Mouse (Mus musculus) limb, embryonic 10.5 days (tissue): ENCODE measurements around the gene Ctdnep1. TPM values are rescaled to one million over a fixed set of nuclear protein-coding genes. Genes with fewer than 3 reads are reported as not detected.

ENCODE experiments used
- DNase-seq: peaks from one replicate; pipeline ENCODE4 v3.0.0-alpha.2; 2017; ENCODE audit warnings: low spot score
- H3K27ac ChIP-seq: fragments of 300-500 bp; sonication (generic); 2 replicates; pipeline ENCODE4 v1.5.1; 2016; ENCODE audit warnings: mild to moderate bottlenecking
- H3K27me3 ChIP-seq: fragments of 300-500 bp; sonication (generic); 2 replicates; pipeline ENCODE4 v1.6.1; 2016; ENCODE audit warnings: low read depth, mild to moderate bottlenecking; ENCODE audit not compliant: poor library complexity, severe bottlenecking
- H3K36me3 ChIP-seq: fragments of 300-500 bp; sonication (generic); 2 replicates; pipeline ENCODE4 v1.6.1; 2016; ENCODE audit warnings: mild to moderate bottlenecking, moderate library complexity
- H3K4me1 ChIP-seq: fragments of 300-500 bp; sonication (generic); 2 replicates; pipeline ENCODE4 v1.6.1; 2016
- H3K4me3 ChIP-seq: fragments of 300-500 bp; sonication (generic); 2 replicates; pipeline ENCODE4 v1.5.1; 2016; ENCODE audit warnings: mild to moderate bottlenecking, moderate library complexity
- H3K9me3 ChIP-seq: fragments of 300-500 bp; sonication (generic); replicated peaks from 2 replicates; pipeline ENCODE4 v1.6.1; 2016; ENCODE audit warnings: mild to moderate bottlenecking
- WGBS: fragments of 180-500 bp; shearing (Covaris S2); methylation state at CpG from one replicate; pipeline ENCODE4 v1.1.7; 2016; 5-methylcytosine and 5-hydroxymethylcytosine counted together
- polyA plus RNA-seq: library from polyadenylated mRNA; unstranded; fragments of >200 nt; fragmentation: Nextera tagmentation; extraction: Ambion mirVana; gene quantifications from 2 replicates; pipeline ENCODE4 v1.2.1, GENCODE M21; 2016

Gene Ctdnep1
- polyA plus RNA-seq, 1 experiment from 2014 or later = 24.8 TPM

DNA sequence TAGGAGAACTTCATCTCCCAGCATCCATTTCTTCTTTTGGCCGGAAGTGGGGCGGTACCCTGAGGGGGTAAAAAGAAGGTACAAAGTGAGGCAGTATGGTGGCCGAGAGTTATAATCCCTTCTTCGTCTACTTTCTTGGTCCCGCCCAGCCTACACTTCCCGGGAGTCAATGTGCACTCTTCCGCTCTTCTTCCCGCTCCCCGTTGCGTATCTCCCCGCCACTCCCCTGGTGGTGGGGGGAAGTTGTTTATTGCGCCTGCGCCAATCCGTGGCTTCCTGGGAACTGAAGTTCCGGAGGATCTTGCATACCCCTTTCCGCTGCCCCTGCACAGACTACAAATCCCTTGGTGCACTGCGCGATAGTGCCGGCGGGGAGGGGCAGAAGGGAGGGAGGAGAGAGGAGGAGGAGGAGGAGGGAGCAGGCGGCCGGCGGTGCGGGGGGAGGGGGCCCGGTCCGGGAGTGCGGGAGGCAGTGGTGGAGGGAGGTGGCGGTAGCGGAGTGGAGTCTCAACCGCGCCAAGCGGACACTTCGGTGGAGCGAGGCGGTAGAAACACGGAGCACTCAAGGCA lies 14.5 kb downstream of the Ctdnep1 start, which contains the start of gene Phf23:
Phf23 (plus strand) TSS at position 387 of the 570 bp plus-strand sequence.
- H3K4me1 ChIP-seq = peaks cover 35% of the 10 kb centered on the region
- H3K27ac ChIP-seq = peak within 1 kb of the TSS; percentile 98
- peak; percentile 97 for DNase-seq
- WGBS = 2% methylated on average over 36 of the region's 36 CpGs
- no peaks in the 10 kb centered on the region for H3K27me3 ChIP-seq
- peaks cover 49% of the 10 kb centered on the region for H3K36me3 ChIP-seq
- peak within 1 kb of the TSS; percentile 98 for H3K4me3 ChIP-seq
- H3K9me3 ChIP-seq = no peaks in the 10 kb centered on the region

DNA sequence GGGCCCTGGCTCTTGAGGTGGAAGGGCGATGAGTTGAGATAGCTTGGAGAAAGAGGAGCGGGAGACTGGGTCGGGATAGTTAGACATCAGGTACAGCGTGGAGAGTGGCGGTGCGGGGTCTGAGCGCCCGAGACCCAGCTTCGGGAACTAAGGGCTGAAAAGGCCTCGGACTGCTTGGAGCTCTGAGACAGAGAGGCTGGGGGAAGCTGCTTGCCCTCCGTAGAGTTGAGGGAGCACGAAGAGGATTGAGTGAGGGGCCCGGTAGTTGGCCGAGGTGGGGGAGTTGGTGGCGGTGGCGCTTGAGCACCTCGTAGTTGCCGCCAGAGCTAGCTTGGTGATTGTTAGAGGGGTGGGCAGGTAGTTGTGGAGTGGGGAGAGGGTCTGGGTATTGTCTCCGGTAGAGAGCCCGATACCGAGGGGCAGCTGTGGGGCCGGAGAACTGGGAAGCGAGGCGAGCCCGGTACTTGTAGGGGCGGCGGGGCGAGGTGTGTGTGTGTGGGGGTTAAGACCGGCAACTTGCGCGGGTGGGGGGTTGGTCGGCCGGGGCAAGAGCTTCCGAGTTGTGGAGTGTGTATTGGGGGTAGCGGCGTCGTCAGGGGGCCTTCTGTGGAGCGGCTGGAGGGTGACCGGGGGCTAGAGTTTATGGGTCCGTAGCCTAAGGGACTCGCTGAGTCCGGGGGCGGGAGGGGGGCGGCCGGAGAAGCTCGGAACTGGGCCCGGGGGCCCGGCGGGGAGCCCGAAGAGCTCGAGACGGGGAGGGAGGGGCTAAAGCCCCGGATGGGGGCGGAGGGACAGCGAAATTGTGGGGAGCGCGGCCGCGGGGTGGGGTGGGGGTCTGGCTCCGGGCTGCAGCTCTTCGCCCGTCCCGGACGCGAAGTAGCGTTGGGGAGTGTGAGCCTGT lies 15.5 kb downstream of the Ctdnep1 start:
- peak overlapping the region; percentile 98 for H3K4me3 ChIP-seq
- peaks cover 49% of the 10 kb centered on the region for H3K36me3 ChIP-seq
- under 1% methylated on average over 64 of the region's 66 CpGs for WGBS
- H3K9me3 ChIP-seq = no peaks in the 10 kb centered on the region
- H3K27me3 ChIP-seq = no peaks in the 10 kb centered on the region
- DNase-seq = peak; percentile 65
- H3K27ac ChIP-seq = peak overlapping the region; percentile 98
- H3K4me1 ChIP-seq = peaks cover 38% of the 10 kb centered on the region

DNA sequence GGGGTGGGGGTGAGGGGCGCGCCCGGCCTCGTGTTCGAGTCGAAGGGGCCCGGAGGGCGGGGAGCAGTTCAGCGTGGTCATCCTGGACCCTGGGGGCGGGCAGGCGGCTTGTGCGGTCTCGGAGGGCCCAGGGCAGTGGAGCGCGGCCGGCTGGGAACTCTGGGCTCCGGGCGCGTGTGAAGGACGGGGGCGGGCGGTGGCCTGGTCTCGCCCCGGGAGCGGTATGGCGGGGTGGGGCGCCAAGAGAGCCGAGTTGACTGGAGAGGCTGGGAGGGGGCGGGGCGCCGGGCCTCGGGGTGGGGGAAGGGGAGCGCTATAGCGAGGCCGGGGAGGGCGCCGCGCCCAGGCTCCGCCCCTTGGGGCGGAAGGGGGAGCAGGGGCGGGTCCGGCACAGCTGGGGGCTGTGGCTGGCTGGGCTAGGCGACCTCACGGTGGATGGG lies 16.1 kb downstream of the Ctdnep1 start:
- H3K4me1 ChIP-seq = peaks cover 44% of the 10 kb centered on the region
- H3K27me3 ChIP-seq = no peaks in the 10 kb centered on the region
- peak; percentile 95 for DNase-seq
- WGBS = under 1% methylated on average over 44 of the region's 44 CpGs
- no peaks in the 10 kb centered on the region for H3K9me3 ChIP-seq
- peak overlapping the region; percentile 98 for H3K4me3 ChIP-seq
- H3K27ac ChIP-seq = peak overlapping the region; percentile 98
- H3K36me3 ChIP-seq = peaks cover 49% of the 10 kb centered on the region

DNA sequence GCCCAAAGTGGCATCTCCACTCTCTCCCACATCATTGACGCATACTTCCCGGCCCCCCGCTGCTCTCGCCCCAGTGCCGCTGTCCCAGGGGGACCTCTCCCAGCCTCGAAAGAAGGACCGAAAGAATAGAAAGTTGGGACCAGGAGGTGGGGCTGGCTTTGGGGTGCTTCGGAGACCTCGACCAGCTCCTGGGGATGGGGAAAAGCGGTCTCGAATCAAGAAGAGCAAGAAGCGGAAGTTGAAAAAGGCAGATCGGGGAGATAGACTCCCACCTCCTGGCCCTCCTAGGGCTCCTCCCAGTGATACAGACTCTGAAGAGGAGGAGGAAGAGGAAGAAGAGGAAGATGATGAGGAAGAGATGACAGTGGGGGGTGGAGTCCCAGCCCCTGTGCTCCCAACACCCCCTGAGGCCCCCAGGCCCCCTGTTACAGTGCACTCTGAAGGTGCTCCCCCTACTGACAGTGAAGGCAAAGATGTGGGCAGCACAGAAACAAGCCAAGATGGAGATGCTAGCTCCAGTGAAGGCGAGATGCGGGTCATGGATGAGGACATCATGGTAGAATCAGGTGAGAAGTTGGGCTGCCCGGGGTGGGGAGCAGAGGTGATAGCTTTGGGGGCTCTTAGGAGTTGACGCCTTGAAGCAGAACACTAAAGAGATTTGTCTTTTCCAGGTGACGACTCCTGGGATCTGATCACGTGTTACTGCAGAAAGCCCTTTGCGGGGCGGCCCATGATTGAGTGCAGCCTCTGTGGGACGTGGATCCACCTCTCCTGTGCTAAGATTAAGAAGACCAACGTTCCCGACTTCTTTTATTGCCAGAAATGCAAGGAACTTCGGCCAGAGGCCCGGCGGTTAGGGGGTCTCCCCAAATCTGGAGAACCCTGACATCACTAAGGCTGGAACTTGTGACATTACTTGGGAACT lies 17.9 kb downstream of the Ctdnep1 start:
- Histone ChIP-seq H3K36me3 (peaks cover 40% of the 10 kb centered on the region), H3K27me3 (no peaks in the 10 kb centered on the region), H3K4me3 (peak overlapping the region; percentile 95), H3K4me1 (peaks cover 56% of the 10 kb centered on the region), H3K9me3 (no peaks in the 10 kb centered on the region), H3K27ac (no peak overlapping the region)
- DNase-seq = no peak
- WGBS = 93% methylated on average over 27 of the region's 27 CpGs

DNA sequence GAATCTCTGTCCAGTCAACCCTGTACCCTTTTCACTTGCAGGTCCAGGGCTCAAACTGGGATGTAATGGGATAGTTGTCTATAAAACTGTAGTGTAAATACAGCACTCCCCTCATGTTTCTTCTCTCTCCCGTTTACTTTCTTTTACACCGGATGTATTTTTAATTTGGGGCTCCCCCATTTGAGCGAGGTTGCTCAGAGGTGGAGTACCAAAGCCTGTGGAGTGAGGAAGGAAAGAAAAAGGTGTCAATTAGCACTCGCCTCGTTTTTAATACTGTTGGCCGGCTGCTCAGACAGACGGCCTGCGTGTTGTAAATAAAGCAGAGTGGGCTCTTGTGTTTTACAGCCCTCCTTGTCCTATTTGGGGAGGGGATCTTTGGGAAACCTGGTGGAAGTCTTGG lies 18.7 kb downstream of the Ctdnep1 start:
- no peak for DNase-seq
- no peaks in the 10 kb centered on the region for H3K9me3 ChIP-seq
- peaks cover 38% of the 10 kb centered on the region for H3K36me3 ChIP-seq
- no peaks in the 10 kb centered on the region for H3K27me3 ChIP-seq
- peaks cover 59% of the 10 kb centered on the region for H3K4me1 ChIP-seq
- H3K4me3 ChIP-seq = peak overlapping the region; percentile 95
- peak overlapping the region; percentile 91; the same call in 1 of the 2 replicates for H3K27ac ChIP-seq
- WGBS = 74% methylated on average over 8 of the region's 8 CpGs

DNA sequence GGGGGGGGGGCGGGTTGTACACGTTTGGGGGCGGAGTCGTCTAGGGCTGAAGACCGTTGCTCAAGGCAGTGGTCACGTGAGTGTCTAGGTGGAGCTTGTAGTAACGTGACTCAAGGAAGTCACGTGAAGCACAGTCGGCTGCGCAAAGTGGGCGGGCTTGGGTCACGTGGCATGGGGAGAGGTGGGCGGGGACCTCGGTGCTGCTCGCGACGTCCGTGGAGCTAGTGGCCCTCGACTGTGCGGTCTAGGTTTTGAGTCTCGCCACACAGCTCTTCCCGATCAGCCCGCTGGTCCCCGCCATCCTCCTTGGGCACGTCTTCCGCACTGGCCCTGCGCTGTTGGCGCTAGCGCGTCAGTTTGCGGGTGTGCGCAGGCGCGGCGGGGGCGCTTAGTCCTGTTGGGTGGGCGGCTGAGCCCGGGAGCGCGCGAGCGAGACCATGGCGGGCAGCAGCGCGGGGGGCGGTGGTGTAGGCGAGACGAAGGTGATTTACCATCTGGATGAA lies 19.5 kb downstream of the Ctdnep1 start, which contains the start of gene Dvl2:
Dvl2 (plus strand) TSS at position 200 of the 503 bp plus-strand sequence.
- peaks cover 44% of the 10 kb centered on the region for H3K36me3 ChIP-seq
- H3K27me3 ChIP-seq = no peaks in the 10 kb centered on the region
- H3K9me3 ChIP-seq = no peaks in the 10 kb centered on the region
- H3K27ac ChIP-seq = peak within 1 kb of the TSS; percentile 91
- H3K4me3 ChIP-seq = peak within 1 kb of the TSS; percentile 95
- WGBS = under 1% methylated on average over 48 of the region's 48 CpGs
- peaks cover 57% of the 10 kb centered on the region for H3K4me1 ChIP-seq
- DNase-seq = peak; percentile 98

DNA sequence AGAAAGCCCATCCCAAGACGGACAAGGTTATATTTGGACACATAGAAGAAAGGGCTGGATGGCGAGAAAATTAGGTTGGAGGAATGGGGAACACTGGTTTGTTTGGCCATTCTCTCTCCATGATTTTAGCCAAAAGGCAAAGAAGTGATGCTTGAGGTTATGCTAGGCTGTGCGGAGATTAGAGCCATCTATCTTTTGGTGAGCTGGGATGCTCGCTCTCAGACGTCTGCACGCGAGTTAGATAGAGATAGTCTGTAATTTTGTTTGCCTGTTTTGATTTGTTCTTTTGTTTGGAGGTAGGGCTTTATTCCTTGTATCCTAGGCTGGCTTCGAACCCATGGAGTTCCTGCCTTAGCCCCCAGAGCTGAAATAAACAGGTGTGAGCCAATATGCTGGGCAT lies 20.2 kb downstream of the Ctdnep1 start:
- 13% methylated on average over 8 of the region's 8 CpGs for WGBS
- Histone ChIP-seq H3K27me3 (no peaks in the 10 kb centered on the region), H3K4me3 (peak overlapping the region; percentile 95), H3K4me1 (peaks cover 55% of the 10 kb centered on the region), H3K27ac (peak overlapping the region; percentile 91), H3K9me3 (no peaks in the 10 kb centered on the region), H3K36me3 (peaks cover 49% of the 10 kb centered on the region)
- DNase-seq = no peak

DNA sequence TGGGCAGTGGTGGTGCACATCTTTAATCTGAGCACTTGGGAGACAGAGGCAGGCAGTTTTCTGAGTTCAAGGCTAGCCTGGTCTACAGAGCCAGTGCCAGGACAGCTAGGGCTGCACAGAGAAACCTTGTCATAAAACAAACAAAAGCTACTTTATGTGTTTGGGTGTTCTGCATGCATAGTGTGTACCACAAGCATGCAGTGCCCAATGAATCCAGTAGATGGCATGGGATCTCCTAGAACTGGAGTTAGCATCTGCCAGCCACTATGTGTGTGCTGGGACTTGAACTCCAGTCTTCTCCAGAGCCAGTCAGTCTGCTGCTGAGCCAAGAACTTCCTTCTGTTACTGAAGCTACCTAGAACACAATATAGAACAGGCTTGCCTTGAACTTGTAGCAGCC lies 20.9 kb downstream of the Ctdnep1 start:
- peak; percentile 51 for DNase-seq
- no peaks in the 10 kb centered on the region for H3K9me3 ChIP-seq
- peaks cover 56% of the 10 kb centered on the region for H3K36me3 ChIP-seq
- H3K4me3 ChIP-seq = peak overlapping the region; percentile 95
- H3K27ac ChIP-seq = no peak overlapping the region
- peaks cover 55% of the 10 kb centered on the region for H3K4me1 ChIP-seq
- H3K27me3 ChIP-seq = no peaks in the 10 kb centered on the region

DNA sequence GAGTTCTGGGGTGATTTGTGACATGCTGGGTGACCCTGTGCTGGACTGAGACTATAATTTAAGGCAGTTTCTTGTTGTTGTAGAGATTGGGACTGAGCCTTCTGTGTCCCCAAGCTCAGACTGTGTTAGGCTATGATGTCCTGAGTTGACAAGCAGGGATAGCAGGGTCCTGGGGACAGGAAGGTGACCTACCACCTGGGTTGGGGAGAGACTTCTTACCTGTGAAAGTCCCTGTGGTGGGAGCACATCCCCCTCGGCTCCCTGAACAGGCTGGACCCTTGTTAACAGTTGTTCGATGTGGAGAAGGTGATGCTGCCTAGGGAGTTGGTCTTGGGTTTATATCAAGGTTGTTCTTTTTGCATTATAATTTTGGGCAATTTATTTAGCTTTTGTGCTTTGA lies 21.5 kb downstream of the Ctdnep1 start:
- WGBS = 87% methylated on average over 2 of the region's 2 CpGs

DNA sequence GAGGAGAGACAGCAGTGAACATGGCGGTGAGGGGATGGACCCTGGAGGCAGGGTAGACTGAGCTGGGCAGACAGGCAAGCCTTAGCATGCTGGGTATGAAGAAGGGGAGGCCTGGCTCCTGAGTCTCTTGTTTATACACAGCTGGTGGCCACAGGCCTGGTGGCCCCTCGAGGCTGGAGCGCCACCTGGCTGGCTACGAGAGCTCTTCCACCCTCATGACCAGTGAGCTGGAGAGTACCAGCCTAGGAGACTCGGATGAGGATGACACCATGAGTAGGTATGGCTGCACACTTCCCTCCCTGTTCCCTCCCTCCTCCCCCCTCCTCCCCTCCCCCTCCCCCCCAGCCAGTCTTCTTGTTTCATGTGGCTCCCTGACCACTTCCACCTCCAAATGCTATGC lies 24.6 kb downstream of the Ctdnep1 start:
- DNase-seq = no peak
- WGBS = 70% methylated on average over 5 of the region's 5 CpGs
- H3K27ac ChIP-seq = no peak overlapping the region
- H3K4me1 ChIP-seq = peaks cover 35% of the 10 kb centered on the region
- no peaks in the 10 kb centered on the region for H3K9me3 ChIP-seq
- H3K27me3 ChIP-seq = no peaks in the 10 kb centered on the region
- H3K4me3 ChIP-seq = 0 out of 2 replicates have a peak overlapping the region, but pooled peaks have one; percentile 4
- H3K36me3 ChIP-seq = peaks cover 65% of the 10 kb centered on the region

More for the DNA sequence above, 21.5 kb downstream of the Ctdnep1 start:
- no peak overlapping the region for H3K27ac ChIP-seq
- H3K9me3 ChIP-seq = no peaks in the 10 kb centered on the region
- H3K36me3 ChIP-seq = peaks cover 62% of the 10 kb centered on the region
- no peaks in the 10 kb centered on the region for H3K27me3 ChIP-seq
- peaks cover 50% of the 10 kb centered on the region for H3K4me1 ChIP-seq
- DNase-seq = no peak
- peak overlapping the region; percentile 95 for H3K4me3 ChIP-seq

DNA sequence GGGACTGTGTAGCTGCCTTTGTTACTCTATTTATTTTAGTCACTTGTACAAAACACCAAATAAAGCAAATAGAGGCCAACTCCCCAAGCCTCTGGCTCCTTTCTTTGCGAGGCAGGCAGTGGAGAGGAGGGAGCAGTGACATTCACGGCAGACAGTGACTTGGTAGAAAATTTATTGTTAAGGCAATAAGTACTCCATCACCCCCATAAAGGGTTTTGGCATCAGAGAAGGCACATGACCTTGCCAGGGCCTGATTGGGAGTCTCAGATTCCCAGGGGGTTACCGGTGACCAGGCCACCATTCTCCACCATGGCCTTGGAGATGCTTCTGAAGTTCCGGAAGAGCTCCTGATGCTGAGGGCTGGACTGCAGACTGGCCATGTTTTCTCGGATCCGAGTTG lies 29.1 kb downstream of the Ctdnep1 start:
- H3K4me3 ChIP-seq = no peak overlapping the region
- no peak overlapping the region for H3K27ac ChIP-seq
- no peaks in the 10 kb centered on the region for H3K9me3 ChIP-seq
- peaks cover 93% of the 10 kb centered on the region for H3K36me3 ChIP-seq
- DNase-seq = no peak
- peaks cover 16% of the 10 kb centered on the region for H3K4me1 ChIP-seq
- WGBS = 95% methylated on average over 6 of the region's 6 CpGs
- no peaks in the 10 kb centered on the region for H3K27me3 ChIP-seq

DNA sequence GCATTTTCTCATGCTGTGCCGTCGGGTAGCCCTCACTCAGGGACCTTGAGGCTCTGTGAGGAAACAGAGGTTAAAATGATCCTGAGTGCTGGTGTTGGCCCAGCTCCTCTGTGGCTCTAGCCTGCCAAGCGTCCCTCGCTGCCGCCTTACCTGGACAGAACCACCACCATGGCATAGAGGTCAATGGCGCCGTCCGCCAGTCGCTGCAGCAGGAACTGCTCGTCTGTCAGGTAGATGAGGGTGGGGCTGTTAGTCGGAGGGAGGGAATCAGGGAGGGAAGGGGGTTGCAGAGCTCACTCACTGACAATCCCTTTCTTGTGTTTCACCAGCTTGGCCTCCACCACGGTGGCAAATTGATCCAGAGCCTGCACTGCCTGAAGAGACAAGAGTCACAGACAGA lies 29.6 kb downstream of the Ctdnep1 start:
- Histone ChIP-seq H3K4me1 (peaks cover 21% of the 10 kb centered on the region), H3K27me3 (no peaks in the 10 kb centered on the region), H3K9me3 (no peaks in the 10 kb centered on the region), H3K4me3 (no peak overlapping the region), H3K36me3 (peaks cover 87% of the 10 kb centered on the region), H3K27ac (no peak overlapping the region)
- 84% methylated on average over 12 of the region's 12 CpGs for WGBS
- DNase-seq = no peak
